Mouse (Mus musculus): ENCODE measurements around the gene Hcst. TPM values are rescaled to one million over a fixed set of nuclear protein-coding genes. Genes with fewer than 3 reads are reported as not detected.

Hcst gene
- total RNA-seq, 4 experiments from 2014 or later, result not detected

DNA sequence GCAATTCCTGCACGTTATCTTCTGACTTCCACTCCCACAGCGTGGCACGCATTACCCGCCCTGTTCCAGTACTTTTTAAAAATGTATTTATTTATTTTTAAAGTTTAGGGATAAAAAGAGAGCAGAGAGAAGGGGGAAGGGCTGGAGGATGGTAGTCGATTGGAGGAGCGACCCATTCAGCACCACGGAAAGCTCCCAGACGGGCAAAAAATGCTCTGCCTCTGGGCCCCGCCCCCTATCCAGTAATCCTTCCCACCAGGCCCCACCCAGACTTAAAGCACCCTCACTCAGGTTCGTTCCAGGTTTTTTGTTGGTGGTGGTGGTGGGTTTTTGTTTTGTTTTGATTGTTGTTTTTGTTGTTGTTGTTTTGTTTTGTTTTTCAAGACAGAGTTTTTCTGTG lies 14.6 kb upstream of the Hcst start:
- DNase-seq (ENCODE audit: low spot score), result no peak

DNA sequence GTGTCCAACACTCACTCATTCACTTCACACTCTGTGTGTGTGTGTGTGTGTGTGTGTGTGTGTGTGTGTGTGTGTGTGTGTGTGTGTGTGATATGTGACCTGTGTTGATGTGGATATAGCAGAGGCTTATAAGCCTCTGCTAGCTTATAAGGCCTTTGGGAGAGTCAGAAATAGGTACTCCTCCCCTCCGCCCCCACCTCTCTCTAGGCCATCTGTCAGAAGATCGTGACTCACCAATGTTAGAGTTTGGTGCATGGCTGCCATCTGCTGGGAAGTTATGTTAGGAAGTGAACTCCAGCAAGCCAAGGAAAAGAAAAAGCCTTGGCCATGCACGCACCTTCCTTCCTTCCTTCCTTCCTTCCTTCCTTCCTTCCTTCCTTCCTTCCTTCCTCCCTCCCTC lies 12.1 kb upstream of the Hcst start:
- DNase-seq (ENCODE audit: low spot score), result peak; percentile 59

- no peak for DNase-seq (ENCODE audit: low spot score)
Observed at GRCm38 (mm10) chr7:30430191-30430590, 10.5 kb upstream of the Hcst start.

DNA sequence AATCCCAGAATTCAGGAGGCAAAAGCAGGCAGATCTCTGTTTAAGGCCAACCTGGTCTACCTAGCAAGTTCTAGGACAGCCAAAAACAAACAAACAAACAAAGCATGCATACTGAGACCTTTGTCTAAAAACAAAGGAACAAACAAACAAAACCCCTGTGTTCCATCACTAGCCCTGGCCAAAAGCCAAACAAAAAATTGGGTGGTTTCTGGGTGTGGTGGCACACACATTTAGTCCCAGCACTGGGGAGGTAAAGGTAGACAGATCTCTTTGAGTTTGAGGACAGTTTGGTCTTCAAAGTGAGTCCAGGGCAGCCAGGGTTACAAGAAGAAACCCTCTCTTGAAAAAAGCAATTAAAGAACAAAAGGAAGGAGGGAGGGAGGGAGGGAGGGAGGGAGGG lies 9.7 kb upstream of the Hcst start:
- DNase-seq (ENCODE audit: low spot score), result no peak

DNA sequence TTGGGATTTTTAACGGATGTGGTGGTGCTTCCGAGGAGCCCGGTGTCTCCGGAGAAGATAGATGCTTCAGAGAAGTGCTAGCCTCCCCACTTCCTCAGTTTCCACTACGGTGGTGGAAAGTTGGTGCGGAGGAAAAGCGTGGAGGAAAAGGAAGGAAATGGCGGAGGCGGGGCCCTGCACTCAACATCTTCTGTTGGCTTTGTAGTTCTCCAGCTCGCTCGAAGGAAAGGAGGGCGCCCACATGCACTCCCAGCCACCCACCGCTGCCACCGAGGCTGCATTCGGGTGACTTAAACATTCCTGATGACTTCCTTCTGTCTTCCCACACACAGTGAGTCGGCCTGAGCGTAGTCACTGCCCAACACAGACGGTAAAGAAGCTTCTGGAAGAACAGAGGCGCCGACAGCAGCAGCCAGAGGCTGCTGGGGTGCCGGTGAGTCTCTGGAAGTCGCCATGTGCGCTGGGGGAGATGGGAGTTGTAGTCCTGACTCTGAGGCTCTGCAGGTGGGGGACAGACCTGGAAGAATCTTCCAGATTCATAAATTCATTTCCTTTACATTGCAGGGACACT lies 3.5 kb upstream of the Hcst start:
- DNase-seq (ENCODE audit: low spot score), result peak; percentile 62

DNA sequence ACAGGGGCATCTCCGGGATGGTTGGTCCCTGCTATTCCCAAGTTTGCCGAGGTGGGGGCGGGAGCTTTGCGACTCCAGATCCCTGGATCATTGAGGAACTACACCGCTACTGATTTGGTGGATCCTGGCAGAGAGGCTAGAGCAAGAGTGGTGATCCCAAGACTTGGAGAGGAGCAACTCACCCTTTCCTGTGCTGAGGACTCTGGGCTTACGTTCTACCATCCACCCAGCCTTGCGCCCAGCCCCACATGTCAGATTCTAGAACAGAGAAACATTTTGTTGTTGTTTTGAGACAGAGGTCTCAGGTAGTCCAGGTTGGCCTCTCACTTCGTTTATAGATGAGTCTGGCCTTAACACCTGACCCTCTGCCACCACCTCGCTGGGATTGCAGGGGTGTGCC lies 2.9 kb upstream of the Hcst start:
- DNase-seq (ENCODE audit: low spot score), result no peak

GRCm38 (mm10) chr7:30421890-30422435 lies 2.3 kb upstream of the Hcst start:
- peak; percentile 74 for DNase-seq (ENCODE audit: low spot score)

GRCm38 (mm10) chr7:30421175-30421889 lies 1.7 kb upstream of the Hcst start, which contains the start of gene Nfkbid:
Gene Nfkbid, plus strand, starts transcription at chr7:30421732.
- peak; percentile 70 for DNase-seq (ENCODE audit: low spot score)

GRCm38 (mm10) chr7:30420673-30421072 lies 1.0 kb upstream of the Hcst start:
- no peak for DNase-seq (ENCODE audit: low spot score)

- DNase-seq (ENCODE audit: low spot score), result no peak
Observed at GRCm38 (mm10) chr7:30417856-30418255, 1.8 kb downstream of the Hcst start.

- peak; percentile 31 for DNase-seq (ENCODE audit: low spot score)
Observed at GRCm38 (mm10) chr7:30413596-30413995, 6.1 kb downstream of the Hcst start, which contains the start of gene Tyrobp. Gene Tyrobp, plus strand, starts transcription at chr7:30413760.

DNA sequence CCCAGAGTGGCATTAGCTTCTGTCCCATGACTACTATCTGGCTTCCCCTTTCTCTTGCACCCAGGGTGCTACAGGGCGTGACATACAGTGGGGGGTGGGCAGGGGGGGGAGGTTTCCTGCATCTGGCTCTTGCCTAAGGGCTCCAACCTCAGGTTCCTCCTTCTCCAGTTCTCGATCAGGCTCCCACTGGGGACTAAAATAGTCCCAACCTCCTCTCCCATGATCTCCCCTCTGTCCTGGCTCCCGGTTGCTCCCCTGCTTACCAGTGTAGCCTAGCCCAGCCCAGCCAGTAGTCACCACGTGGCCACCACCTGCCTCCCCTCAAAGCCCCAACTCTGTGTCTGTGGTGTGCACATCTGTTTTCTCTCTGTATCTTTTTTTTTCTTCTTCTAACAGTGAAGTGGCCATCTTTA lies 6.9 kb downstream of the Hcst start:
- DNase-seq (ENCODE audit: low spot score), result peak; percentile 23

DNA sequence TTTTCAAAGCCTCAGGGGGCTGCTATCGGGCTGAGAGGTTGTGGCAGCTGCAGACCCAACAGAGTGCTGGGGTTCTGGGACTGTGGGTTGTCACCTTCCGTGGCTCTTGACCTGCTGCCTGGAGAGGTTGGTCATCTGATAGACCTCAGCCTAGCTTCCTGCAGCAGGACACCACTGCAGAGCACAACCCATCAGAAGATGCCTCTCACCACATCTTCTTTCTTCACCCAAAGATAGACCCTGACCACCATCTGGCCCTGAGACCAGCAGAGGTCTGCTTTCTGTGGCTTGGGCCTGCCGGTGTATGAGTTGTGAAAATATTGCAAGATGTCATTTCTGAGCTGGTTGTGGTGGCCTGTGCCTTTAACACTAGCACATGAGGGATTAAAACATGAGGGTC lies 8.6 kb downstream of the Hcst start:
- no peak for DNase-seq (ENCODE audit: low spot score)

GRCm38 (mm10) chr7:30409789-30410188 lies 9.9 kb downstream of the Hcst start:
- DNase-seq (ENCODE audit: low spot score), result no peak

GRCm38 (mm10) chr7:30408639-30409038 lies 11.0 kb downstream of the Hcst start:
- DNase-seq (ENCODE audit: low spot score), result no peak

- no peak for DNase-seq (ENCODE audit: low spot score)
Observed at GRCm38 (mm10) chr7:30402343-30402742, 17.3 kb downstream of the Hcst start.

GRCm38 (mm10) chr7:30399671-30400070 lies 20.0 kb downstream of the Hcst start:
- DNase-seq (ENCODE audit: low spot score), result no peak

GRCm38 (mm10) chr7:30394871-30395270 lies 24.8 kb downstream of the Hcst start:
- DNase-seq (ENCODE audit: low spot score), result no peak

- DNase-seq (ENCODE audit: low spot score), result peak; percentile 38
Observed at GRCm38 (mm10) chr7:30394379-30394778, 25.3 kb downstream of the Hcst start.

- no peak for DNase-seq (ENCODE audit: low spot score)
Observed at GRCm38 (mm10) chr7:30393631-30394030, 26.0 kb downstream of the Hcst start.

DNA sequence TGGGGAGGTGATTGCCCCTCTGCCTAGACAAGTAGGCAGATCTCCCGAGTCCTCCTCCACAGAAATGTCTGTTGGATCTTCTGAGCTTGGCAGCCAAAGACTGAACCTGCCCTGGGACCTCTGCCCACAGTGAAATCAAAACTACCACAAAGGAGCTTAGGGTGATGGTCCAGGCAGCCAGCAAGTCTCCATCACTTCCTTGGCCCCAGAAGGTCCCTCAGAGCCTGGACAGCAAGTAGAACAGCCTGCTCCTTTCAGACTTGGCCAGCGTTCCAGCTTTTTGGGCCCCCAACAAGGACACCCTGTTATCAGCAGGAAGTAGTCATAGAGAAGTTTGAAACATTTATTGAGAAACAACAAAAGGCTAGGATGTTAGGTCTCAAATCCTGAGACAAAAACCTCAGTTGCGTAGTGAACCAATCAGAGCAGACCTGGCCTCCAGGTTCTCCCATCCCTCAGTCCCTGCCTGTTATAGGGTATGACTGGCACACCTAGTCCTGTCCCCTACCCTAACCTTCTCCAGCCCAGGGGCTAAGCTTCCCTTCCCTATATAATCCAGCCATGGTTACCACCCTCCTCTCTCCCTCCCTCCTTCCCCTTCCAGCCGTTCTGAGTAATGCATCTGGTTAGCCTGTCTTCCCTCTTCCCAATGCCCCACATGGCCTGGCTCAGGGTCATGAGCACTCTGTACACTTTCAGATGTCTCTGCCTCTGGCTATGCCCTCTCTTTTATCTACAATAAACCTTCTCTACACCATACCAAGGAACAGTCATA lies 26.7 kb downstream of the Hcst start:
- DNase-seq (ENCODE audit: low spot score), result no peak

DNA sequence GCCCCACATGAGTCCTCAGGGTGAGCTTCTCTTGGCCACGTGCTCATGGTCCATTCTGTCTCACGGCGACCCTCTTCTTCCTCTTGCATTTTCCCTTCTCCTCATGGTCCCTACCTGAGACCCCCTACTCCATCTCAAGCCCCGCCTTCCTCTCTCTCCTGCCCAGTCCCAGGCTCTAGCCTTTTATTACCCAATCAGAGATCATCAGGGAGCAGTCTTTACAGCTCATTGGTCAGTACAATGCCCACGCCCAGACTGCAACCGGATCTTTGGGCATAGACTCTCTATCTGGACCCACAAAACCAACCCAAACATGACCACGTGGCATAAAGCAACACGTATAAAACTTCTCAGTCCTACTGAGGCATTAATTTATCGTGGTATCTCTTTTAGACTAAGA lies 35.5 kb downstream of the Hcst start:
- no peak for DNase-seq (ENCODE audit: low spot score)
